Mouse (Mus musculus): ENCODE data around the gene Serpine2. TPM values are rescaled to one million over a fixed set of nuclear protein-coding genes. Genes with fewer than 3 reads are reported as not detected.
A peak's percentile ranks its signal among the peaks of the same experiment; 100 is the strongest.

Serpine2 gene
- polyA plus RNA-seq, 1 experiment from 2014 or later, result 96.8 TPM

DNA sequence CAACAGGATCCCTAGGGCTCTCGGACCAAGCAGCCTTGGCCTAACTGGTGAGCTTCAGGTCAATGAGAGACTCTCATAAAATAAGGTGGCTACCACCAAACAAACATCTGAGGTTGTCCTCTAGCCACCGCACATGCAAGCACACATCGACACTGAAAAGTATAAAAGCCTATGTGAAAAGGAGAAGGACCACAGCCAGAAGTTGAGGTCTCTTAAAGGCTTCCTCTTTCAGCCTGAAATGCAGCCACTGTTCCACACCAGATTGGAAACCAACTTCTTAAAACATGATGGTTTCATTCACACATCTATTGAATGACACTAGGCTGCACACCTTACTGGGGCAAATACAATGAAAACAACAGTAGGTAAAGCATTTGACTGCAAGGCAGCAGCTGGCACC lies 7.5 kb downstream of the Serpine2 start:
- Histone ChIP-seq H3K4me2 (replicated peaks) (no peak overlapping the region), H3K9ac (no peak overlapping the region), H3K36me3 (no peaks in the 10 kb centered on the region), H3K9me3 (no peaks in the 10 kb centered on the region), H3K4me3 (replicated peaks) (no peak overlapping the region), H3K27me3 (replicated peaks) (no peaks in the 10 kb centered on the region), H3K27ac (no peak overlapping the region), H3K4me1 (replicated peaks) (peaks cover 5% of the 10 kb centered on the region)
- WGBS, result 92% methylated on average over 3 of the region's 3 CpGs
- no peak for ATAC-seq

DNA sequence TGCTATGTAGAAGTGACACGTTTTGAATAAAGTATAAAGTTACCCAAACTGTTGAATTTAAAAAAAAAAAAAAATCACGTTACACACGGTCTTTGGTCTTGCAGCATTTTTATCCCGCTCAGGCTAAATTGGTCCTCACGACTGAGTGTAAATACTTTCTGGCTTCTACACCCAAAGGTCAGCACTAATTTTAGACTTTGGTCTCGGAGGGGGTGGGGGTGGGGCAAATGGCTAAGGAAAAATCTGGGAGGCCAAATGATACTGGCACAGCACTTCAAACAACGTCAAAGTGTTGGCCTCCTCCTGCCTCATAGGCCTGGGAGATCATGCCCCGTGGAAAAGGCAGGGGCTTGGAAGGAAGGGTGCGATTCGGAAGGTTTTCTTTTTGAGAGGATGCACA lies 10.6 kb downstream of the Serpine2 start:
- WGBS, result 69% methylated on average over 10 of the region's 10 CpGs
- Histone ChIP-seq H3K9me3 (no peaks in the 10 kb centered on the region), H3K4me3 (replicated peaks) (no peak overlapping the region), H3K27me3 (replicated peaks) (no peaks in the 10 kb centered on the region), H3K27ac (no peak overlapping the region), H3K4me2 (replicated peaks) (no peak overlapping the region), H3K4me1 (replicated peaks) (no peaks in the 10 kb centered on the region), H3K36me3 (no peaks in the 10 kb centered on the region), H3K9ac (no peak overlapping the region)
- ATAC-seq, result no peak

DNA sequence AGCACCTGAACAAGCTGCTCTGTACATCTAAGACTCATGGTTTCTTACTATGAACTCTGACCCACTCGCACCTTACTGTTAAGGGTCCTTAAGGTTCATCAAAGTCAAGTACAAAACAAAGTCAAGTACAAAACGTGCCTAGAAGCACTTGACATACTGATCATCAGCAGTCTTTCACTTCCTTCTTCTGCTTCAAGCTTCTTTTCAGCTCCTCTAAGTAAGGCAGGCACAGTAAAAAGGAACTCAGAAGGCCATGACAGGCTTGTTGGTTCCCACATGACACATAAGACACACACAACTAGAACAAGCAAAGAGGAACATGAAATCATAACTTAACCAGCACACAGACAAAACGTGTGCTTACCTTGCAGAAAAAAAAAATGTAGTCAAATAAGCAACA lies 12.3 kb downstream of the Serpine2 start:
- Histone ChIP-seq H3K4me3 (replicated peaks) (no peak overlapping the region), H3K9ac (no peak overlapping the region), H3K4me2 (replicated peaks) (no peak overlapping the region), H3K9me3 (no peaks in the 10 kb centered on the region), H3K4me1 (replicated peaks) (no peaks in the 10 kb centered on the region), H3K27me3 (replicated peaks) (no peaks in the 10 kb centered on the region), H3K27ac (no peak overlapping the region), H3K36me3 (no peaks in the 10 kb centered on the region)
- 79% methylated on average over 3 of the region's 3 CpGs for WGBS
- ATAC-seq, result no peak

DNA sequence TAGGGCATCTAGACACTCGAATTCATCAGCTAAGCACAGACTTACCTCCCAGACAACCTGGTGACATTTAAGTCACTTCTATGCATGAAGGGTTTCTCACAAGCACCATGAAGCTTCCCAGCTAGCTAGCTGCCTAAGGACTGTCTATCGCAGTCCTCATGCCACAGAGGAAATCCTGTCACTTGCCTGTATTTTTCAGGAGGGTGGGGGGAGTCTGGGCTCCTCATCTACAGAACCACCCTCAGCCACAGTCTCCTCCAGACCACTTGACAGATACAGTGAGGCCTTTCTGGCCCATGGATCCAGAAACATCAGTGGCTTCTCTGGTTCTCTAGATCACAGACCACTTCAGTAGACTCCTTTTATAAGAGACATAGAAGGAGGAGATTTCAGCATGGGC lies 14.1 kb downstream of the Serpine2 start:
- H3K9me3 ChIP-seq, result no peaks in the 10 kb centered on the region
- no peak overlapping the region for H3K27ac ChIP-seq
- no peaks in the 10 kb centered on the region for H3K27me3 ChIP-seq (replicated peaks)
- H3K4me1 ChIP-seq (replicated peaks), result no peaks in the 10 kb centered on the region
- WGBS, result 79% methylated on average over 2 of the region's 2 CpGs
- H3K9ac ChIP-seq, result no peak overlapping the region
- ATAC-seq, result no peak
- no peak overlapping the region for H3K4me2 ChIP-seq (replicated peaks)
- no peak overlapping the region for H3K4me3 ChIP-seq (replicated peaks)
- no peaks in the 10 kb centered on the region for H3K36me3 ChIP-seq

DNA sequence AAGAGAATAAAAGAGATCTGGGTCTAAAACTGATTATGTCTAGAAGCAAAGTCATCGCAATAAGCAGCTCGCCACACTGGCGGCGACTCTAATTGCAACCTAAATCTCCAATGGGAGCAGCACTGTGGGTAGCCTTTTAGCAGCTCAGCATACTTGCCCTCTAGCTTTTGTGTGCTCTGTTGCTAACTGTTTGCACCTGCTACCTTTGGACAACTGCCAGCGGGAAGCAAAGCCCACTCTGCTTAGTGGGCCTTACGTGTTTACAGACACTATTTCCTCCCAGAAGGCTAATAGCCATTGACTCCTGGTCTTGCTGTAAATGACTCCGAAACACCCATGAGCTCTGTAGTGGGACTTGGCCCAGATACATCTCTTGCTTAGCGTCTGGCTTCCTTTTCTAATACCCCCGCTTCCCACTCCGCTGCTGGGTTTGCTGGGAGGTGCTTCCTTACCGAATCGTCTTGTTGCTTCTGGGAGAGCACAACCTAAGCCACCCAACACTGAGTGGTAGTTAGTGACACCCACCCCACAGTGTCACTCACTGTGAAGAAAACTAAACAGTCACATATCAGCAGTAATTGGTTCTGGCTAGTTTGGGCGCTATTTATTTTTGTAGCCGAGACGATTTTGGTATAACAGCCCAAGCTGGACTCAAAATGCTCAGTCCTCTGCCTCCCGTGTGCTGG lies 28.1 kb downstream of the Serpine2 start:
- no peak overlapping the region for H3K9ac ChIP-seq
- no peaks in the 10 kb centered on the region for H3K27me3 ChIP-seq (replicated peaks)
- no peaks in the 10 kb centered on the region for H3K36me3 ChIP-seq
- no peaks in the 10 kb centered on the region for H3K9me3 ChIP-seq
- H3K4me3 ChIP-seq (replicated peaks), result no peak overlapping the region
- 0 out of 2 replicates have a peak, but pooled peaks have one; percentile 39 for ATAC-seq
- H3K4me1 ChIP-seq (replicated peaks), result 0 out of 2 replicates have a peak, but pooled peaks cover 2% of the 10 kb centered on the region
- 75% methylated on average over 16 of the region's 16 CpGs for WGBS
- H3K4me2 ChIP-seq (replicated peaks), result no peak overlapping the region
- no peak overlapping the region for H3K27ac ChIP-seq

DNA sequence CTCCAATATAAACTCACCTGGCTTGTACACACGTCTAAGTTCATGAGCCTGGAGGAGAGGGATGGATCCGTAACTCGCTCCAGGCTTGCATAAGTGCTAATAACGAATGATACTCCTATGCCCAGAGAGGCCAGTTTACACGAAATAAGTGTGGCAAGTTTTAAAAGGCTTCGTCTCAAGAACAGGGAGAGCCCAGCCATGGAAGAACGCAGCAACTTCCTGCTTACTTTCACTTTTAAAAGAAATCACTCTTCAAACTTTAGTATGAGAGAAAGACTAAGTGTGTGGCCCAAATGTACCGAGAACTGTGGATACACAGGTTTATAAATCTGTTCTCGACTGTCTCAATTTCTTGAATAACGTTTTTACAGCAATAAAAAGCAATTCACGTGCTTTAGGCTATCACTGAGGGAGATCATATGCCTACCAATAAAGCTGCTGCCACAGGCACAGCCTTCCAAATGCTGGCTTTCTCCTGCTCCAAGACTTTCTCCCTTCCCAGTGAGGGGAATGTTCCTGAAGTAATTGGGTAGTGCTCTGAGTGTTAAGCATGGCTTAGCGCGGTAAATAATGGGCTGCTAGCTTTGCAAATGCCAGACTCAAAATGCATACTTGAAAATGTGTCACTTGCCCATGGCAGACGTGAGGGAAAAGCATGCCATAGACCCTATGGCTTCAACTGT lies 36.9 kb downstream of the Serpine2 start:
- ATAC-seq, result no peak
- WGBS, result 47% methylated on average over 14 of the region's 14 CpGs

DNA sequence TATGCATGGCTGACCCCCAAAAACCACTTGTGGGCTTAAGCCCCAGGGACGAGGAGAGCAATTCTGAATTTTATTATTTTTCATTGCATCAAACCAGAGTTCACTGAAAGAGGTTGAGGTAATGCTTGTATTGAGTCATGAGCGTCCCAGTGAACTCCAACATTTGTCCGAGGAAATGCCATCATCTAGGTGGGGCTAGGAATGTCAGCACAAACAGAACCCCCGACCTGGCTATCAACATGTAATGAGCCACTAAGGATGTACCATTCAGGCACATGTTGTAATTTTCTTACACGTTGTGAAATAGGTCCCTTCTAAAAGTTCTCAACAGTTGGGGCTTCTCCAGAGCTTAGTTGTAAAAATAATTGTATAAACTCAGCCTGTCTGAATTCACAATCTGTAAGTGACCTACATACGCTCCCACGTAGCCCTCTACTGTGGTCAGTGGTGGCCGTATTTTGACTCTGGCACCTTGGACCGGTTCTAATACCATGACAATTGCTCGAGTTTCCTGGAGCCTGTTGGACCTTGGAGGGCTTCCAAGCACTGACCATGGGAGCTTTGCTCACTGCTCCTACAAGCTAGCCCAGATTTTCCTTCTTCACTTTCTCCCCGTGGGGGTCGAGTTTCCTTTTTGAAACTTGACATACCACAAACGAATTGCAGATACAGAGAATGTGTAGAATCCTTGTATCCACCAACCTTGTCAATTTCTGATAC lies 38.0 kb downstream of the Serpine2 start:
- 58% methylated on average over 13 of the region's 13 CpGs for WGBS
- Histone ChIP-seq H3K27ac (no peak overlapping the region), H3K36me3 (no peaks in the 10 kb centered on the region), H3K27me3 (replicated peaks) (no peaks in the 10 kb centered on the region), H3K4me1 (replicated peaks) (0 out of 2 replicates have a peak, but pooled peaks cover 2% of the 10 kb centered on the region), H3K4me3 (replicated peaks) (no peak overlapping the region), H3K4me2 (replicated peaks) (0 out of 2 replicates have a peak overlapping the region, but pooled peaks have one; percentile 43), H3K9me3 (no peaks in the 10 kb centered on the region), H3K9ac (no peak overlapping the region)
- ATAC-seq, result no peak

More for the DNA sequence above, 36.9 kb downstream of the Serpine2 start:
- Histone ChIP-seq H3K36me3 (no peaks in the 10 kb centered on the region), H3K9me3 (no peaks in the 10 kb centered on the region), H3K4me1 (replicated peaks) (0 out of 2 replicates have a peak, but pooled peaks cover 2% of the 10 kb centered on the region), H3K4me3 (replicated peaks) (0 out of 2 replicates have a peak overlapping the region, but pooled peaks have one; percentile 12), H3K9ac (no peak overlapping the region), H3K4me2 (replicated peaks) (peak overlapping the region; percentile 43), H3K27ac (peak overlapping the region; percentile 9; the same call in 1 of the 2 replicates), H3K27me3 (replicated peaks) (no peaks in the 10 kb centered on the region)

DNA sequence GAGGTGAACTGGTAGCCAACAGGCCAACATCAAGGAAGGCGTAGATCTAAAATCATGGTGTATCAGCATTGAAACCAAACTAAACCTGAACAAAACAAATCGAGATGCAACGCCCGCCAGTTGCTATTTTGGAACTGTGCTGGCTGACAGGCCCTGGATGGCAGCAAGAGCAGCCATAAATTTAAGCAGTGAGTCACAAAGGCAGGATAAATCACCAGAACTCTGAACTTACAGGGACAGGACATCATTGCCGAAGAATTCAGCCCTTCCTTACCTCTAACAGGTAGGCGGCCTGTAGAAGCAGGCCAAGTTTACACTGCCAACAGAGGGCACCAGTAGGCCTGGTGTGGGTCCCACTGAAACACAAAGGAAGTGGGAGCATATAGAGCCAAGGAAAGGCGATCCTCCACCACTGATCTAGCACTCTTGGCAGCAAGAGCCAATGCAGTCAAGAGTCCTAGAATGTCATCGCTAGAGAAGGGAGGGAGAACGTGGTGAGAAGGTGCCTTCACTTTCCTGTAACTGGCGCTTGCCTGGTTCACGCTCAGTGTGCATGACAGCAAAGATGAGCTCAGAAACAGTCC lies 41.6 kb downstream of the Serpine2 start:
- Histone ChIP-seq H3K27me3 (replicated peaks) (no peaks in the 10 kb centered on the region), H3K4me1 (replicated peaks) (no peaks in the 10 kb centered on the region), H3K36me3 (no peaks in the 10 kb centered on the region), H3K9ac (no peak overlapping the region), H3K4me3 (replicated peaks) (no peak overlapping the region), H3K9me3 (no peaks in the 10 kb centered on the region), H3K27ac (no peak overlapping the region), H3K4me2 (replicated peaks) (no peak overlapping the region)
- 90% methylated on average over 11 of the region's 11 CpGs for WGBS
- no peak for ATAC-seq

DNA sequence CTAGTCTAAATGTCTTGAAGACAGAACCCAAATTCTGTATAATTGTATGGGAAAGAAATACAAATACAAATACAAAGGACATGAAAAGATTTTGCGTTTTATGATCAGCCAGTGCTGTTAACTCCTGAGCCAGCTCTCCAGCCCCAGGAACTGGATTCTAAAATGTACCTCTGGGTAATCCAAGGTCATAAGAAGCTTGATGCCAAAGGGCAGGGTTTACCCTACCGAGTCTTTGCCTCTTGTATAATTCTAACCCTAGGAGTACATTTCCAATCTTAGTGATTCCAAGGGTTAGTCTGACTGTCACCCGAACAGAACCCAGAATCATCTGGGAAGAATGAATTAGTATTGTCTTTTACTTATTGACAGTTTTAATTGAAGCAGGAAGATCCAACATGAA lies 45.5 kb downstream of the Serpine2 start:
- ATAC-seq, result no peak
- Histone ChIP-seq H3K4me2 (replicated peaks) (no peak overlapping the region), H3K27me3 (replicated peaks) (no peaks in the 10 kb centered on the region), H3K27ac (no peak overlapping the region), H3K4me3 (replicated peaks) (no peak overlapping the region), H3K36me3 (no peaks in the 10 kb centered on the region), H3K9me3 (no peaks in the 10 kb centered on the region), H3K4me1 (replicated peaks) (no peaks in the 10 kb centered on the region), H3K9ac (no peak overlapping the region)
- 86% methylated on average over 3 of the region's 3 CpGs for WGBS

DNA sequence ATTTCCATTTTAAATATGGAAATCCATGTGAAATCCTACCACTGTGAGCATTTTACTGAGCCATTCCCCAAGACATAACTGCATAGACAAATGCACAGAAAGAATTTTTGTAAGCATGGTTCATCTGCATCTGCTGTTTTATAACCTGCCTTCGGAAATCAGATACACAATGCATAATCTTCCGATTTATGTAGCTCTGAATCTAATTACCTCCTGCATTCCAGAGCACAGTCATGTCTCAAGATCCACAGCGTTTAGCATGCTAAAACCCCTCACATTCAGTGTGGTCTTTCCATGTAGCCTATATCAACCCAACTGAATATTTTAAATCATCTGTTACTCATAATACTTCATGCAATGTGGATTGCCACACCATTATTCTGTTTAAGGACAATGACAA lies 51.5 kb downstream of the Serpine2 start:
- 84% methylated on average over 3 of the region's 3 CpGs for WGBS
- ATAC-seq, result no peak
- no peaks in the 10 kb centered on the region for H3K27me3 ChIP-seq (replicated peaks)
- no peak overlapping the region for H3K4me2 ChIP-seq (replicated peaks)
- H3K27ac ChIP-seq, result no peak overlapping the region
- H3K4me1 ChIP-seq (replicated peaks), result no peaks in the 10 kb centered on the region
- no peaks in the 10 kb centered on the region for H3K36me3 ChIP-seq
- no peak overlapping the region for H3K4me3 ChIP-seq (replicated peaks)
- H3K9me3 ChIP-seq, result no peaks in the 10 kb centered on the region
- no peak overlapping the region for H3K9ac ChIP-seq

DNA sequence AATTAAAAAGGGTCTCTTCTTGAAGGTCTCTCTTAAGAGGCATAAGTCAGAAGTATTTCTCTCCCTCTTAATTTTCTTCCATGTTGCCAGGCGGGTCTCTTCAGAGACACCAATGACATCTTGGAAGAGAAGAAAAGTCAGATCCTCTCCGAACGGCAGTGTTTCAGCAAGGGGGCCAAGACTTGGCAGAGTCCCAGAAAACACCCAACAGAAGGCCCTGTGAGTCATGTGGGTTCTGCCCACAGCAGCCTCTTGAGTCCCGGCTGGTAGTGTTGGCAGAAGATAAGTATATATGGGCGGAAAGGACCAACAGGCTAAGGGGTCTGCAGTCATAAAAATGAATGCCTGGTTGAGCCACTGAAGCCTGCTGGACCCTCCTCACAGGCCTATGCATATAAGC lies 54.1 kb downstream of the Serpine2 start:
- Histone ChIP-seq H3K9ac (no peak overlapping the region), H3K4me3 (replicated peaks) (no peak overlapping the region), H3K27ac (no peak overlapping the region), H3K9me3 (no peaks in the 10 kb centered on the region), H3K4me2 (replicated peaks) (no peak overlapping the region), H3K36me3 (no peaks in the 10 kb centered on the region), H3K27me3 (replicated peaks) (no peaks in the 10 kb centered on the region), H3K4me1 (replicated peaks) (no peaks in the 10 kb centered on the region)
- 60% methylated on average over 5 of the region's 5 CpGs for WGBS
- no peak for ATAC-seq

DNA sequence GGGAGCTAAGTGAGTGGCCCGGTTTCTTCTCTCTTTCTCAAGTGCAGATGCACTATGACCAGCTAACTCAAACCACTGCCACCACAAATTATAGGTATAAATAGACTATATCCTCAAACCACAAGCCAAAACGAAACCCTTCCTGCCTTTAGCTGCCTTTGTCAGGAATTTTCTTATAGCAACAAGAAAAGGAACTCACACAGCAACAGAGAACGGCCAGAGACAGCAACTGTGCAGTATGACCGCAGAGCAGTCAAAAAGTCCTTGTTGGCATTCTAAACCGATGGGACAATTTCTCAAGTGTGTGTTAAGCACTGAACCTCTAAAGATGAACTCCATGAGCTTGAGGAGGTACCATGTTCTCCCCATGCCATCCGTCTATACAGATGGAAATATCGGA lies 57.4 kb downstream of the Serpine2 start:
- no peaks in the 10 kb centered on the region for H3K27me3 ChIP-seq (replicated peaks)
- no peak overlapping the region for H3K9ac ChIP-seq
- no peak overlapping the region for H3K4me3 ChIP-seq (replicated peaks)
- no peaks in the 10 kb centered on the region for H3K9me3 ChIP-seq
- WGBS, result 86% methylated on average over 7 of the region's 7 CpGs
- H3K36me3 ChIP-seq, result no peaks in the 10 kb centered on the region
- no peak for ATAC-seq
- H3K4me1 ChIP-seq (replicated peaks), result no peaks in the 10 kb centered on the region
- H3K4me2 ChIP-seq (replicated peaks), result no peak overlapping the region
- no peak overlapping the region for H3K27ac ChIP-seq

All from intestine, embryonic 15.5 days (tissue).